Mouse (Mus musculus): Measurements from ENCODE around the gene Trio.
A peak's percentile ranks its signal among the peaks of the same experiment; 100 is the strongest.

The Trio gene

DNA sequence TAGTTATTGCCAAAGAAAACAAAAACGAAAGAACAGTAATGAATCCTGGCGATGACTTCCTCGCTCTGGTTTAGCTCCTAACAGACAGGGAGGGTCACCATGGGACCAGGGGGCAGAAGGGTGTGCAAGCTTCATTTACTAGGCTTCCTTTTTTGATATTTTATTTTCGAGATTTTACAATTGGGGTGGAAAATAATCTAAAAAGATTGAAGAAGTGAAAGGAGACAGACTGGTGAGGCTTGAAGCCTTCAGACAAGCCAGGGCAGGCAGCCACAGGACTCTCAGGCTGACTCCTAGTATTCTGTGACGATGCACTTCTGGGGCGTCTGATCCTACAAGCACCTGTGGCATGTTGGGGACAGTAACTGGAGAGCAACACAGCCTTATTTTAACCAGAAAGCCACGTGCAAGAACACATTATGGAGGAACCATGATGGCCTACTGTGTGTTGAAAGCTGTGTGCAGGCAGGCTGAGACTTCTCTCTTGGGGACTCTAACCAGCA, 253.5 kb downstream of the Trio start:
- DNase-seq (ENCODE audit: low spot score in 2 of 2) = no peak

DNA sequence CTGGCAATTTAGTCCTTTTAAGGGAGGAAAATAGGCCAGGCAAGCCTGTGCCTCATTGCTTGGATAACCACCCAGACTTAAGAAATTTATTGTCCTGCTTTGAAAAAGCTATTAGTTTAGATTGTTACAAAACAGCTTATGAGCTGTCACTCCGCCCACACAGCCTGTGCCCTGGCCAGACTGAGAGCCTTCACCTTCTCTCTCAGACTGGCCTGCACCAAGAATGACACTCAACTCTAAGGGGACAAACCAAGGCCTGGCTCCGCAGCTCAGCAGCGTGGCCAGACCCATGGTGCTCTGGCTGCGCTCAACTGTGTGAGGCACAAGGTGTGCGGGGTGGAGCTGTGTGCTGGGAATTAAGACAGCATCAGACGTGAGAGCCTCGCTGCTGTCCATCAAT, 254.1 kb downstream of the Trio start:
- no peak for DNase-seq (ENCODE audit: low spot score in 2 of 2)

- no peak for DNase-seq (ENCODE audit: low spot score in 2 of 2)
Measured at GRCm38 (mm10) chr15:27770513-27771196, 255.0 kb downstream of the Trio start.

GRCm38 (mm10) chr15:27761416-27761815, 264.2 kb downstream of the Trio start:
- DNase-seq (ENCODE audit: low spot score in 2 of 2) = no peak

GRCm38 (mm10) chr15:27760655-27761054, 265.0 kb downstream of the Trio start:
- DNase-seq (ENCODE audit: low spot score in 2 of 2) = no peak

GRCm38 (mm10) chr15:27759890-27760289, 265.8 kb downstream of the Trio start:
- DNase-seq (ENCODE audit: low spot score in 2 of 2) = no peak

DNA sequence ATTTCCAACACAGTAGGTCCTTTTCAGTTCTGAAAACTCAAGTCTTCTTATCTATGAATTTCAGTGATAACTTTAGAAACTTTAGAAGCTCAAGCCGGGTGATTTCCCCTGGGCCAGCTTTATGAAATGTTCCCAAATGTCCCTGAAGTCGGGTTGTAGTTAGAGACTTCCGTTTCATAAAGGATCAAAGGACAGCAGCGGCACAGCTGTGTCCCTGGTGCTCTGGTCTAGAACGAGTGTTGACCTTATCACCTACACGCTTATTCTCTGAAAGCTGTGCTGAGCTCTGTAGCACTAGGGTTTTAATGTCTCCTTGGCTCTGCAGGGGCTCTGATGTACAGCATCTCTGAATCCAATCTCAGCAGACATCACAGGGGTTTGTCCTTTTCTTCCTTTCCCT, 267.0 kb downstream of the Trio start:
- DNase-seq (ENCODE audit: low spot score in 2 of 2) = no peak

GRCm38 (mm10) chr15:27756426-27756825, 269.2 kb downstream of the Trio start:
- no peak for DNase-seq (ENCODE audit: low spot score in 2 of 2)

GRCm38 (mm10) chr15:27754571-27755260, 270.9 kb downstream of the Trio start:
- no peak for DNase-seq (ENCODE audit: low spot score in 2 of 2)

GRCm38 (mm10) chr15:27753923-27754322, 271.7 kb downstream of the Trio start:
- no peak for DNase-seq (ENCODE audit: low spot score in 2 of 2)

DNA sequence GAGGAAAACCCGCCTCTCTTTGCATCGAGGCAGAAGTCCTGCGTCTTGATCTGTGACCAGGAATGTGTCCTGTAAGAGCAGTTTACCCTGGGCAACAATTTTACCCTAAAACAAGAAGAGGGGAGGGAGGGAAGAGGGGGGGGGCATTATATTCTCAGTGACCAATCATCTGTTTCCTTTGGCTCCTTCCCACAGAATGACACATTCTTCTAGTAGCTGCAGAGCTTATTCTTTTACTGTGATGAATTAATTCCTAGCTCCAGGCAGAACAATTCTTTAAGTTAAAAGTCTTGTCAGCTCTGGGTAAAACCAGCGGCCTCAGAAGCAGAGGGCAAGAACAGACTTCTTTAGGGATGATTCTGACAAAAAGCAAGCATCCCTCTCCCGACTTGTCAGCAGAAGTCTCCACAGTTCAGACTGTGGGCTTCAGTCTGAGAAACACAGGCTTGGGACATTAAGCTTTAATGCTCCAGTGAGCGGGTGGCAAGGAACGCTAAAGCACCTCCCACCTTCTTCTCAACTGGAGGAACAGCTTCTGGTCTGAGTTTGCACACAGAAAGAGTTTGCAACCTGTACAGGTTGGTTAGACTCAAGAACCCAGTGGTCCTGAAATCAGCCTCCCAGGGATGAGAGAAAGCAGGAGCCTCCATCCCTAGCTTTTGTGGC, 272.8 kb downstream of the Trio start:
- DNase-seq (ENCODE audit: low spot score in 2 of 2) = no peak

GRCm38 (mm10) chr15:27751612-27752405, 273.8 kb downstream of the Trio start:
- DNase-seq (ENCODE audit: low spot score in 2 of 2) = peak in 1 of 2 experiments; percentile 39

DNA sequence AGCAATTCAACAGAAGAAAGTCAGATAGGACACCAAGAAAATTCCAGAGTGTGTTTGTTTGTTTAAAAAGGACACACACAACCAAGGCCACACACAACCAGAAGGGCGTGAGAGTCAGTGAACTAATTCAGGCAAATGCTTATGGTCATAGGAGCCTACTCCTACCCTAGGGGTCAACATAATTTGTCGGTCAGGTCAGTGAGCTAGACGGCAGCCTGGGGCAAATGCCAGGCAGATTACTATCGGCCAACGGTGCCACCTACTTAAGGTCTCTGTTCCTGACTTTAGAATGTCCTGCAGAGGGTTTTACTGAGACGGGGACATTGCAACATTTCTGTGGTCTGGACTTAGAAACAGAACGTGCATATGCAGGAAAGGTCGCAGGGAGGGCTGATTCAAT, 276.9 kb downstream of the Trio start:
- no peak for DNase-seq (ENCODE audit: low spot score in 2 of 2)

- DNase-seq (ENCODE audit: low spot score in 2 of 2) = no peak
Measured at GRCm38 (mm10) chr15:27747512-27747911, 278.1 kb downstream of the Trio start.

- no peak for DNase-seq (ENCODE audit: low spot score in 2 of 2)
Measured at GRCm38 (mm10) chr15:27744995-27745394, 280.7 kb downstream of the Trio start.

- DNase-seq (ENCODE audit: low spot score in 2 of 2) = no peak
Measured at GRCm38 (mm10) chr15:27740080-27740479, 285.6 kb downstream of the Trio start.

- no peak for DNase-seq (ENCODE audit: low spot score in 2 of 2)
Measured at GRCm38 (mm10) chr15:27731818-27732217, 293.8 kb downstream of the Trio start.

DNA sequence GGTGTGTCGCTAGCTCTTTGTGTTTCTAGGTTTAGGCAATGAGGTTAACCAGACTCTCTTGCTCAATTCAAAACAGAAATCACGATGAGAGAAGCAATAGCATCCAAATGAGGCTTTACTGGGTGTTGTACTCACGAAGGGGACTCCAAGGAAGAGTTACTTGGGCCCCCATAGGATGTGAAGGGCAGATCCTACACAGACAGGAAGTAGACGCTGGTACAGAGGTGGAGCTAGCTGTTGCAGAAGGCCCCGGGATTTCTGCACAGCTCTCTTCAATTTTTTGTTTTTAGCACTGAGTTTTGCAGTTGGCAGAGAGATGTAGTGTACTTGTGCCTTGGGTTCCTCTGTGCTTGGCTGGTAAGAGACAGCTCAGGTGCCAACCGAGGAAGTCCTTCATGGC, 299.4 kb downstream of the Trio start:
- no peak for DNase-seq (ENCODE audit: low spot score in 2 of 2)

DNA sequence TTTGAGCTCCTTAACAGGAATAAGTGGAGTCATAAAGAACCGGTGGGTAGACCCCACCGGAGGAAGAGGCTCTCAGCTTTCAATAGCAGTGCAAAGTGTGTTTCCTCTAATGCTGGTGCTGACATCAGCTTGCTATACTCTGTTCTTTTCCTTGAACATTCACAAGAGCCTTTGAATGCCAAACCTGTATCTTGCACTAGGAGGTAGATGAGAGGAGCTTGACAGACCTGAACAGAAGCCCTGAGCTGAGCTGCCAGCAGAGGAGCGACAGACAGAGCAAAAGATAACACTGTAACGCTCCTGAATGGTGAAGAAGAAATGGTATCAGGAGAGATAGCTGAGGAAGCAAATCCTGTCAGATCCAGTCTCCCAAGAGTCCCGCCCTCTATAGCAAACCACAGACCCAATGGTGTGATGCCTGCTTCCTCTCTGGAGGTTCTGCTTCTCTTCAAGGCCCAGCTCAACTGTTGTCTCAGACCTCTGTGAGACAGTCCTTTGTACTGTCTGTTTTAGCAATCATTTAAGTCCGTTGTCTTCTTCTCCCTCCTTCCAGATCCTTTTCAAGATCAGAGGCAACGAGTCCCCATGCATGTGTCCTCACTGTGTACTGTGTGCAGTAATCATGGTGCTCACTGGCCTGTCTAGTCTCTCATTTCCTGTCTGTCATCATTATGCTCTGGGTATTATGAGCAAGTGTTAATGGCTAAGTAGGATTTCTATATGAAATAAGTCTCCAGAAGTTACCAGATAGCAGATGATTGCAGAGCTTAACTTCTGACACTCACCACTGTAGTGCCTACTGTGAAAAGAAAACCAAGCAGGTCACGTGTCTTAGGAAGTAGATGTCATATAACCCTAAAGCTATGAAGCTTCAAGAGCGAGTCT, 300.6 kb downstream of the Trio start:
- no peak for DNase-seq (ENCODE audit: low spot score in 2 of 2)

- DNase-seq (ENCODE audit: low spot score in 2 of 2) = no peak
Measured at GRCm38 (mm10) chr15:27724298-27724697, 301.4 kb downstream of the Trio start.

- no peak for DNase-seq (ENCODE audit: low spot score in 2 of 2)
Measured at GRCm38 (mm10) chr15:27723746-27724145, 301.9 kb downstream of the Trio start.
